Mouse (Mus musculus) megakaryocyte progenitor cell, adult 5-6 weeks (primary cell): ENCODE measurements around the gene Scube1. TPM values are rescaled to one million over a fixed set of nuclear protein-coding genes. Genes with fewer than 3 reads are reported as not detected.

Experiments used
- ATAC-seq: replicated peaks from 2 replicates; pipeline ENCODE4 v1.8.0; 2016; ENCODE audit warnings: mild to moderate bottlenecking, moderate TSS enrichment, inconsistent platforms; ENCODE audit not compliant: poor library complexity
- total RNA-seq, 2 experiments: library from RNA; stranded (forward) in 1 of 2; stranded (reverse) in 1 of 2; fragments of 157-497, 149-512 nt in 1 of 2; fragments of 200-1000 nt in 1 of 2; gene quantifications; 2 replicates each; pipeline versions ENCODE4 v1.2.3 to v1.2.4; 2015 to 2017

Scube1 gene
- total RNA-seq, 2 experiments from 2014 or later, result not detected

- no peak for ATAC-seq
Measured at GRCm38 (mm10) chr15:83667501-83667900, 57.3 kb downstream of the Scube1 start.

DNA sequence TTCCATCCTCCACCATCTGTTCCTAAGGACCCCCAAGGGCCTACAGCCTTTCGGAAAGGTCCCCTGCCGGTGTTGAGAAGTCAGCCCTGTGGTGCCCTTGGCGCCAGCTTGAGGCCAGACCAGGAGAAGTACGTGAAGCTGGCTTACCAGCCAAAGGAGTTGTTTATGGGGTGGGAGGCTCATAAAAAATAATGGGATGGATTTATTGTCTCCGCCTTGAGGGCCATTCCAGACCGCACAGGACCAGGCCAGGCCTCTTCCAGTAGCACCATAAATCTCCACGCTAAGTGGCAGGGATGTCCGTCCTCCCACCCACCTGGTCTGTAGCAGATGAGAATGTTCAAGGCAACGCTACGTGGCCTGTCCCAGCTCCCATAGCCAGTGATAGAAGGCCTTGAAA, 58.4 kb downstream of the Scube1 start:
- ATAC-seq, result no peak

- no peak for ATAC-seq
Measured at GRCm38 (mm10) chr15:83665993-83666392, 58.8 kb downstream of the Scube1 start.

GRCm38 (mm10) chr15:83664722-83665121, 60.1 kb downstream of the Scube1 start:
- 0 out of 2 replicates have a peak, but pooled peaks have one; percentile 48 for ATAC-seq

GRCm38 (mm10) chr15:83663066-83663465, 61.8 kb downstream of the Scube1 start:
- no peak for ATAC-seq

DNA sequence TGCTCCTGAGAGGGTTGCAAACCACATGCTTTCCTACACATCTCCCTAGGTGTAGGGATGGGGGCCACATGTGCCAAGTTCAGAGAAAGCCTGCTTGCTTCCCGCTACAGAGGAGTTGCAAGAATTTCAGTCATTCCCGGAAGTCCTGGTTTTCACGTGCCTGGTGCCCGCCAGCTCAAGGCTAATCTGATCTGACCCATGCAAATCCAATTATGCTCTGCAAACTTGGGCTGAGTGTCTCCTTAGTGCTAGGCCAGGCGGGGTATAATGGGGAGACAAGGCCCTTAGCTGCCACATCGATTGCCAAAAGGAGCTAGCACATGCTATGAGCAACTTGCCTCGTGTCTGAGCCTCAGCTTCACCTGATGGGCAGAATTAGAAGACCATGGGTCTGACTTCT, 62.7 kb downstream of the Scube1 start:
- no peak for ATAC-seq

DNA sequence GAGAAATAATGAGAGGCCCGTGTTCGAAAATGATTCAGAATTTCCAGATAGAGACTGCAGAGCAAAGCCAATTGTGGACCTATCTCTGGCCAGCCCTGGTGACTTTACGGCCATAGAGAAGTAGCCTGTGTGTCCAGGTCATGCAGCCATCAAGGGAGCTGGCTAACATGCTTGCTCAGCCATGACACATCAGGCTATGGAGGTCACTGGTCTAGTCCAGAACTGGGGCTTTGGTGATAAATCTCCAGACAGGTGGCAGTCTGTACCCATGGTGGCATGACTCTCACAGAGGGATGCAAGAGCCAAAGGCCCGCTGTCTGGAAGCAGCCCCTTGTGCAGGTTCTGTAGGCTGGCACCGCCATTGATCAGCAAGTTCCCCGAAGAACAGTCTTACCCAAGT, 82.3 kb downstream of the Scube1 start:
- ATAC-seq, result no peak

DNA sequence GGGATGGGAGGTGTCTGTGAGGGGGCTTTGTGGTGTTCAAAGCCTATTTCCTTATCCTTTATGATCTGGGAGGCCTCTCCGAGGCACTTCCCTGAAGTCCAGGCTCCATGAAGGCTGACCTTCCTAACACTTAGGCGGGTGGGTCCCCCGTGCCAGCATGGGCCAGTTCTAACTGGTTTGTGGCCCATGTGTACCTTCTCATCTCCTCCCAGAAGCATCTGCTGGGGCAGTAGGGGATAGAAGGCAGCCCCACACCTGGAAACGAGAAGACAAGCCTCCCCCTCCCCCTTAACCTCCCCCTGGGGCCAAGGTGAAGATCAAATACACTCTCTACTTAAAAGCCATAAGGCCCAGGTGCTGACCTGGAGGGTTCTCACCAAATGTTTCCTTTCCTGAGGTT, 84.6 kb downstream of the Scube1 start:
- no peak for ATAC-seq

- ATAC-seq, result no peak
Measured at GRCm38 (mm10) chr15:83639160-83639559, 85.7 kb downstream of the Scube1 start.

- no peak for ATAC-seq
Measured at GRCm38 (mm10) chr15:83638196-83638899, 86.5 kb downstream of the Scube1 start.

DNA sequence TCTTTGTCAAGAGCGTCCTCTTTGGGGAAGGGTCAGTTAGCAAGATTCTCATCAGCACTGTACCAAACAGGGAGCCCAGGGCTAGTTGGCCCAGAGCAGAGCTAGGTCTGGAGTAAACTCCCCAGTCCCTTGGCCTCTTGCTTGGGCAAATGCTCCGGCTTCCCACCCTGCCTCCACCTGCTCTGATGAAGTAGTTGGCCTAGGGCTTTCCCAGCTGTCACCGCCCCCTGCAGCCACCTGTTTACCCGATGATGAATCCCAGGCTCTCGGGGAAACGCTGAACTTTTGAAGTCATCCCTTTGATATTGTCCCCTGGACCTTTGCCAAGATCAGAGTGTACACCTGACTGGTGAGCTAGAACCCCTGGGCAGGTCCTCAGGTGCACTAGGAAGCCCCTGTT, 88.1 kb downstream of the Scube1 start:
- no peak for ATAC-seq

- no peak for ATAC-seq
Measured at GRCm38 (mm10) chr15:83635251-83635650, 89.6 kb downstream of the Scube1 start.

DNA sequence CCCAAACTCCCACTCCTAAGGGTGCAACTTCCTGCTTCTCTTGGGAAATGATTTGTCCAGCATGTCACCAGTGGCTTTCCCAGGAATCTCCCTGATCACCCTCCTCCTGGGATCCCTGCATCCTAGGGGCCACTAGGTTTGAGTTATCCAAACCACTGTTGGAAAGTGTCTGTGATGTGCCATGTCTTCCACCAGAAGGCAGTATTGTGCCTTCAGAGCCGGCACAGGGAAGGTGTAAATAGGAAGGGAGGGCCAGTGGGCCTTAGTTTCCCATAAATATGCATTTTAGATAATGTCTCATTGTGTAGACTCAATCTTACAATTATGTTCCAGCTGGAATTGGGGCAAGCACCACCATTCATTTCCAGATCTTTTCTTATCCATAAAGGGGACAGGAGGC, 90.7 kb downstream of the Scube1 start:
- no peak for ATAC-seq

DNA sequence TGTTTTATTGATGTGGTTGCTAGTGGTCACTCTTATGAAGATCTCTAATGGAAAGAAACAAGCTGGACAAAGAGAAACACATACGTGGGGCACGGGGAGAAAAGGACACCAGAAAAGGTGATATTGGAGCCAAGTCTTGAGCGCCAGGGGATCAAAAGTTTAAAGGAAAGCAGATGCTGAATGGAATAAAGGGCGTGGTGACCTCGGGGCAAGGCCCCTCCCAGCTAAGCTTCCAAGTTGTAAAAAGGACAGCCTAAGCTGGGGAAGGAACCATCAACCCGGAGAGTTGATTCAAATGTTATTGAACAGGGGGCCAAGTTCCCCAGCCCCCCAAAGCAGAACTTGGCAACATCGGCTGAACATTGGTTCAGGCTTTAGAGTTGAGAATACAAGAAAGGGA, 93.8 kb downstream of the Scube1 start:
- no peak for ATAC-seq

DNA sequence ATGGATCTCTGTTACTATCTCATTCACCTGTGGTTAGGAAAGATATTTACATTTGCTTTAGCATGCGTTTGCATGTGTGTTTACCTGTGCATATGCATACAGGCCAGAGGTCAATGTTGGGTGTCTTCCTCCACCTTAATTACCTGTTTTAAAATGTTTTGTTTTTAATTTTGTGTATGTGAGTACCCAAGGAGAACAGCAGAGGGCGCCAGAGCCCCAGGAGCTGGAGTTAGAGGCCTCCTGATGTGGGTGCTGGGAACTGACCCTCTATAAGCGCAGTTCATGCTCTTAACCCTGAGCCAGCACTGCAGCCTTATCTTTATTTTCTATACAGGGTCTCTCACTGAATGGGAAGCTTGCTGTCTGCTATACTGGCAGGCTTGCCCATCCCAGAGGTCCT, 95.1 kb downstream of the Scube1 start:
- no peak for ATAC-seq

GRCm38 (mm10) chr15:83626142-83626645, 98.6 kb downstream of the Scube1 start:
- no peak for ATAC-seq

- ATAC-seq, result no peak
Measured at GRCm38 (mm10) chr15:83615245-83615644, 109.6 kb downstream of the Scube1 start.

- peak; percentile 75 for ATAC-seq
Measured at GRCm38 (mm10) chr15:83607115-83607802, 117.6 kb downstream of the Scube1 start.

DNA sequence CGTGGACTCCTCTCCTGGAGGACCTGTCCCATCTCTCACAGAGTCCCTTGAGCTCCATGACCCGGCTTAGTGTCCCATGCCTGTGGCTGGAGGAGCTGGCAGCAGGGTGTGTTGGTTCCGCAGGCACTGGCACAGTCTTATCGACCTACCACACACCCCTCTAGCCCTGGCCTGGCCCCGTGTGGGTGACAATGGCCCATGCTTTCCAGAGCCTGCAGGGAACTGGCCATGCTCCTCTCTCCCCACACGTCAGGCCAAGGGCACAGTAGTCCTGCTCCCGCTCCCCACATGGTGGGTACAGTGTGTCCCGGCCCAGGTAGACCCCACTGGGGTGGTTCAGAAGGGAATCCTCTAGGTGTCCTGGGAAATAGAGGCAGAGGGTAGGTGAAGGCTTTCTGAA, 118.1 kb downstream of the Scube1 start:
- ATAC-seq, result peak; percentile 76

DNA sequence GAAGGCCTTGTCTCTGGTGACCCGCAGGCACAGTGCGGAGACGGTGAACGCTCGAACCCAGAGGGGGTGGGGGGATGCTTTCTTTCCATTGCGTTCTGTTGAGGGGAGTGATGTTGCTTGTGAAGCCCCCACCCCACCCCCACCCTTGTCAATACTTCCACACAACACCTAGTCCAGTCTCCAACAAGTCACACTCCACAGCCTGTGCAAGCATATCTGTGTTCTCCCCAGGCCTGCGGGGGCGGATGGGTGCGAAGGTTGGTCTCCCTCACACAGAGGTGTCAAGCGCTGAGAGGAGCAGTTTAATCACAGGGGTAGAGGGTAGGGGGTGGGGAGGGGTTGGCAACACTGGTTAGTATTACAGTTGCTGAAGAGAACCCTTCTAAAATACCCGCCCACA, 118.6 kb downstream of the Scube1 start:
- no peak for ATAC-seq

DNA sequence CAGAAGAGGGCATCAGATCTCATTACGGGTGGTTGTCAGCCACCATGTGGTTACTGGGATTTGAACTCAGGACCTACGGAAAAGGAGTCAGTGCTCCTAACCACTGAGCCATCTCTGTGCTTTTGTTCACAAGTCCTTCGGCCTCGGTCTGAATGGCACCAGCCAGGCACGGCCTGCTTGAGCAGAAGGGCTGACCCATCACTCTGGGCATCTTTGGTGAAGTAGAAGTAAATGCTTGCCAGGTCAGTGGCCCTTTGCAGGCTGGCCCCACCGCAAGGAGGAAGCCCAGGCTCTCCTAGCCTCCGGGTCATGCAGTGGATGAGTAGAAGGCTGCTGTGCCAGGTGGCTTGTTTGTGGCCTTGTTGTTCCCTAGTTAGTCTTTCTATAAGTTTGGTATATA, 121.4 kb downstream of the Scube1 start:
- no peak for ATAC-seq

DNA sequence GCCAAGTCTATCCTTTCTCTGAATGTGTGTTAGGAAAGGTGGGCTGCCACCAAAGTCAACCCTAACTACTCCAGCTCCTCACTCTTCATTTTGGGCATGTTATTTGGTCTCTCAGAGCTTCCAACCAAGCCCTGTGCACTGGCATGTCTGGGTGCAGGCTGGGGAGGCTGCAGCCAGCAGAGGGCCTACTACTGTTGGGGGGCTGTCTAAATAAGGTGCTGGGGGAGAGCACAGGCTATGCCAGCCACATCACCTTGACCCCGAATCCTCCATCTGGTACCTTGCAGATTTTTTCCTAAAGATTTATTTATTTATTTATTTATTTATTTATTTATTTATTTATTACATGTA, 121.8 kb downstream of the Scube1 start:
- ATAC-seq, result peak; percentile 10; the same call in 1 of the 2 replicates
